Mouse (Mus musculus) NIH3T3 (cell line): ENCODE data around the gene Tbc1d19.

Experiments used
- DNase-seq: peaks from one replicate; pipeline ENCODE4 v3.0.0-alpha.2; 2012; ENCODE audit warnings: low read depth

Tbc1d19 gene

DNA sequence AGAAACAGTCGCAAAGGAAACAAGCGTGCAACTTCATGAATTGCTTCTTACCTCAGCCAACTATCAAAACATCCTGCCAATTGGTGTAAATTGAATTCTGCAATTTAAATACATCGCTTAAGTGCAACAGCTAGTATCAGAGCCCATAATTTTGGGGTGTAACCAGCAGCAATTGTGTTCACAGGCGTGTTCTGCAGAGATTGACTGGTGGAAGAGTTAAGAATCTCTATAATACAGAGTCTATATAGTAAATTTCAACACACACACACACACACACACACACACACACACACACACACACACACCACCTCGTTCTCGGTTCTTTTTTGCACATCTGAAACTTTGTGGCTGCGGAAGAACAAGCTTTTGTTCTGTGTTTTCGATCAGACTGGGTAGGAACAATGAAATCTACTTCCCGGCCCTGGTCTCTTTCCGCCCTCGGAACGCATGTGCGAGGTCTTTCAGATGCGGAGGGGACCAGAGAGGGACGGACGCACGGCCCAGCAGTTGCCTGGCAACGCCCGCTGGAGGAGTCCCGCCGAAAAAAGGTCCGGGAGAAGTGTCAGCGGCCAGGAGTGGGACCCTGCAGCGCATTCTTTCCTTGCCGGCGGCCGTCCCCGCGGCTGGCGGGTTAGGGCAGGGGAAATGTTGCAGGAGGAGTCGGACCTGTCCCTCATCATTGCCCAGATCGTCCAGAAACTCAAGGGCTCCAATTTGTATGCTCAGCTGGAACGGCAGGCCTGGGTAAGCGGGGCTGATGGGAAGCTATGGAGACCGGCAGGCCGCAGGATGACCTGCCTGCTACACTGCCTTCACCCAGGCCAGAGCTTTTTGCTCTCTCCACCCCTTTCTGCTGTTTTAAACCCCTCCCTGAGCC is at the start of gene Tbc1d19:
Tbc1d19 (plus strand) TSS at position 492 of the 877 bp plus-strand sequence.
- DNase-seq: peak; percentile 92

- no peak for DNase-seq
Observed at GRCm38 (mm10) chr5:53759912-53760311, 49.5 kb upstream of the Tbc1d19 start.

DNA sequence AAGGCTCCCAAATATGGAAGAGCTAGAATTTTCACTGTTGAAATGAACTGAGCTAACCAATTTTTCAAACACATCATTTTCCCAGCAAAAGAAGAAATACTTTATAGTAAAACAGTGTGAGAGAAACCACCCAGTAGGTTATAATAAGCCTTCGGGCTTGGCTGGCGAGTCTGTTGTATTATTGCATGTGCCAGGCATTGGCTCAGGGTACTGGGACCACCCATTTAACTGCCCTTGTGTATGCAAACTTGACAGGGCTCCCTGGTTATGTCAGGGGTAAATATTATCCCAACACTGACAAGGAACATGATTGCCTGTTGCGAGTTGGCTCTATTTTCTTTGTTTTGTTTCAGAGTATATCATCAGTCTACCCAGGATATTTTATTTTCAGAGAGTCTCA is 48.5 kb upstream of the Tbc1d19 start:
- no peak for DNase-seq

- no peak for DNase-seq
Observed at GRCm38 (mm10) chr5:53761346-53761745, 48.1 kb upstream of the Tbc1d19 start.

DNA sequence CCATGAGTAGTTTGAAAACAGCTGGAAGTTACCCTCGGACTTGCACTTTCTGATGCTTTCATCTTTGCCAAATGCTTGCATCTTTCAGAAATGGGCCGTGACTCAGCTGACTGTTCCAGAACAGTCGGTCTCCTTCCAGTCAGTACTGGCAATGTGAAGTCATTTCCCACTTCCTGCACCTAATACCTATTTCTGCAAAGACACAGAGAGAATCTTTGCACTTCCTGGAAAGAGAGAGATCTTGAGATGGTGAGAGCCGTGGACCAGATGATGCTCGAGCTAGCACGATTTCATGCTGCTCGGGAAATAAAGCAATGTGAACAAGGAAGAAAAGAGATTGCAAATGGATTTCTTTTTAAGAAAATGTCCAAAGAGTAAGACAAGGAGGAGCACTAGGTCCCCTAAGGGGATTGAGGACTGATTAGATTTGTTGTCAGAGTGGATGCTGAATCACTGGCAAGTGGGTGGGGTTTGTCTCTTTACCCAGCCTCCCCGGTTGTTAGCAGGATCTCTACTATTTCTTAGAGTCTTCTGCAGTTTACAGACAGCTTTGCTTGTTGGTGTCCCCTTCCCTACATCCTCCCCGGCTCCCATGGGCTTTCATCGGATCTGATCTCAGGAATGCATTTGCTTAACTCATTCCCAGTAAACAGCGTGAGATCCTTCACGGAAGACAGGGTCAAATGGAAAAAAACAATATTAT is 24.4 kb upstream of the Tbc1d19 start:
- DNase-seq: peak; percentile 12

DNA sequence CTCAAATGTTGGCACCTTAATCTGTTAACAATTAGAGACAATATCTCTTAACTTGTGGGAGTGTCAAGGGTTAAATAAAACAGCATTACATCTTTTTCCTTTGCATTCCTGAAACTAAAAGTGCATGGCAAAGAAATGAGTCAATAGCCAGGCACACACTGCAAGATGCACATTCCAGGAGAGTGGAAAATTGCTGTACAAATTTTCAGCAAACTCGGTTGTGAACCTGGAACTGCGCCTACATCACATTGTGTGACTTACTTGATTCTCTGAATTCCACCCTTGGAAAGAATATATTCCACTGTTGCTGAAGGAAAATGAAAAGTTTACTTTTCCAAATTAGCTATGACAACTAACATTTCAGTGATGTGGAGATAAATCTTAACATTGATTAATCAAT is 8.0 kb upstream of the Tbc1d19 start:
- DNase-seq: peak; percentile 64

GRCm38 (mm10) chr5:53819711-53820110 is 10.3 kb downstream of the Tbc1d19 start:
- no peak for DNase-seq

GRCm38 (mm10) chr5:53825886-53826285 is 16.5 kb downstream of the Tbc1d19 start:
- no peak for DNase-seq

GRCm38 (mm10) chr5:53834489-53834888 is 25.1 kb downstream of the Tbc1d19 start:
- no peak for DNase-seq

- no peak for DNase-seq
Observed at GRCm38 (mm10) chr5:53841256-53841655, 31.9 kb downstream of the Tbc1d19 start.

DNA sequence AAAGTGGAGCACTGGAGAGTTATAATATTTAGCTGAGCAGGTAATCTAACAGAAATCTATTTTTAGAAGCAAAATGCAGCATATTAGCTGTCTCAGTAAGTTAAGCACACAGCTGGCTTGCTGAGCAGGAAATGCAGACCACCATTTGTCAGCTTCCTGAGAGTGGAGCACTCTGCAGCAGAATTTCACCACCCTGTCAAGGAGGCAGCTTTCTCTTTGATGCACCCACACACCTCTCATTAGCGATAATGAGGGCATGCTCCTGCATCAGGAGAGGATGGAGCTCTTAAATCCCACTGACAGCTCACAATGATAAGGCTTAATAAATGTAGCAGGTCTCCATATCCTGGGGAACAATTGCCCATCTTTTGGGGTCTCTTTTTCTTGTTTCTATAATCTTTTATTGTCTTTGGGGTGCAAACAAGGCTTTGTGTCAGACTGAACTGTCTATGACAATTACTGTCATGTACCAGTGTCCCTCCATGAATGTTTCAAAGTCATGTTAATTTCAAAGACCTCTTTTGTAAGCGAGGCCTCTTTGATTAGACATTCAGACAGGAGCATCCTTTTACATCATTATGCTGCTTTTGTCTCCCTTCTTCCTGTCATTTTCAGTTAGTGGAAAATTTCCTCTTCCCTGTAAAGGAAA is 39.0 kb downstream of the Tbc1d19 start:
- no peak for DNase-seq

DNA sequence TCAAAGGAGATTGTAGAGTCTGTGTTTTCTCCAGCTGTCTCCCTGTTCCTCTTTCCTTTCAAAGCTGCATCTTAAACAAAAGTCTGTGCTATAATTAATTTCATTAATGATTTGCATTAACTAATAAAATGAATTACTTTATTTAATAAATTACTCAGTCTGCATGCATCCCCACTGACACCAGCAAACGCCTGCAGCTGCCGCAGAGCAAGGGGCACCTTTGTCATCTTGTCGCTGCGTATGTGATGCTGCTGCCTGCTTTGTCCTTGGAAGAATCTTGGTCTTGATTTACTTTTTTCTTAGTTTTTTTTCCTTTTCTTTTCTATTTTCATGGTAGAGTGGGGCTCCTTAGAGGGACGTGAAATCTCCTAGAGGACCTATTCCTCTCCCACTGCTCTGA is 43.2 kb downstream of the Tbc1d19 start:
- DNase-seq: no peak

DNA sequence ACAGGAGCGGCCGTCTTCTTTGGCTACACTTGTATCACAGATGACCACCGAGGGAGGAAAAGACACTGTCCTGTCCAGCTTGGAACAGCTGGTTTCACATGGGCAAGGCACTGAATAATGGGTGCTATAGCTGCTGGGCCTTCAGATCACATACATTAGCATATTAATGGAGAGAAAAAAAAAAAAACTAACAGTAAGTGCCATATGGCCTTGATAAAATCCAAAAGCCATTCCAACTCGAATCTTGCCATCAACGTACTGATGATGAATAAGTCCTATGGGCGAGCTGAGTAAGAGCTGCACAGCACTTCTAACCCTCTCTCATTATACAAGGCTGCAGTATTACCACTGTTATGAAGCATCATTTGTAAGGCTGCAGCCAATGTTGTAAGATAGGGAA is 45.2 kb downstream of the Tbc1d19 start:
- no peak for DNase-seq

GRCm38 (mm10) chr5:53856011-53856410 is 46.6 kb downstream of the Tbc1d19 start:
- DNase-seq: no peak

GRCm38 (mm10) chr5:53865146-53865545 is 55.7 kb downstream of the Tbc1d19 start:
- no peak for DNase-seq

GRCm38 (mm10) chr5:53865991-53866390 is 56.6 kb downstream of the Tbc1d19 start:
- DNase-seq: no peak

DNA sequence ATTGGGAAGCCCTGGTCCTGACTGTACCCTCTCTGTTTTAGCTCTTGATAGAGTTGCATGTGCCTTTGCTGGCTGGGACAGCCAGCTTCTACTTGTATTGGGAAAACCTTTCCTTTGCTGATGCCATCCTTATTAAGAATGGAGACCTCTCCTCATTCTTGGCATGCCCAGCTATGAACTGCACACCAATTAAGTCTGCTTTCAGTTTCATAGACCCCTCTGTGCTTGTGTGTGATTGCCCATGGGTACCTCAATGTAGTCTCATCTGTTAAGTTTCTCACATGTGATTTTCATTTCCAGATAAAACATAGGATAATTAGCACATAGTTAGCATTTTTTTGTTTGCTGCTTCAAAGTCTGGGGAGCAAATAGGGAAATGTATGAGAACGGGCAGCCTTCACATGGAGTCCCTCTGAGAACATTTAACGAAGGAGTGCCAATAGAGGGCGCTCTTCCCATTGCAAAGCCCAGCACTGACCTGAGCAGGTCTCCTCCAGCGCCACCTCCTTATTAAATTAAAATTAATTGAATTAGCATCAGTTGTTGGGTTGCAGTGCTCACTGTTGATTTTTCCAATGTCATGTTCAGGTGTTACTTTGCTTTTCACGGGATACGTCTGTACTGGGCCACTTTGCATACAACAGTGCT is 62.4 kb downstream of the Tbc1d19 start:
- peak; percentile 83 for DNase-seq

DNA sequence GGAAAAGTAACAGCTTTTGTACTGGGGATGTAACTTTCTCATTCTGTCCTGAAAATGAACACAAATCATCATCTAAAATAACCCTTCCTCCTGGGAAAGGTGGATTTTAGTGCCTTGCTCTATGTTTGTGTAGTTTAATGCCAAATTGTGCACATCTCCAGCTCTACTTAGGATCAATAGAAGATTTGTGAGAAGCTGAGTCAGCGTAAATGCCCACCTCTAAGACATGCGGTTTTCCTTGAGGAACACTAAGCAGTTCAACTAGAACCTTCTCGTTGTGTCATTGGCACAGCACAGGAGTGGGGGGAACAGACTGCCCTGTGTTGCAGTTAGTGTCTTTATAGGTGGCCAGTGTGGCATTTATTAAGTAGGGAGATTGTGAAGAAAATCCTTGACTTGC is 65.6 kb downstream of the Tbc1d19 start:
- DNase-seq: no peak

DNA sequence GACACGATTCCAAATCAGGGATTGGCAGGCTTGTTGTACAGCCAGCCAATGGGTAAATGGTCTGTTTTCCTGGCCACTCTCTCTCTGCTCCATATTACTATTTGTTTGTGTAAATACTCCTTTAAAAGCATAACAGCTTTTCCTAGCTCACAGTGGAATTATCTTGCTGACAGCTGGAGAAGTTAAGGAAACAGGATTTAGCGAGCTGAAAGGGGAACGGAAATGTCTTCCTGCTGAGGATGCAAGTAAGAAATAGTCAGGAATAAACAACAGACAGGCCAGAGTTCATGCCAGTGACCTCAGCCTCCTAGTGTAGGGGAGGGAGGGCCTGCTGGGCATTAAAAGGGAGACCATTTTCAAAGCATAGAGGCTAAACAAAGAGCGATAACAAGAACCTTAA is 71.3 kb downstream of the Tbc1d19 start:
- no peak for DNase-seq

- DNase-seq: peak; percentile 58
Observed at GRCm38 (mm10) chr5:53881381-53881990, 72.1 kb downstream of the Tbc1d19 start.

- DNase-seq: no peak
Observed at GRCm38 (mm10) chr5:53901406-53901805, 92.0 kb downstream of the Tbc1d19 start.

DNA sequence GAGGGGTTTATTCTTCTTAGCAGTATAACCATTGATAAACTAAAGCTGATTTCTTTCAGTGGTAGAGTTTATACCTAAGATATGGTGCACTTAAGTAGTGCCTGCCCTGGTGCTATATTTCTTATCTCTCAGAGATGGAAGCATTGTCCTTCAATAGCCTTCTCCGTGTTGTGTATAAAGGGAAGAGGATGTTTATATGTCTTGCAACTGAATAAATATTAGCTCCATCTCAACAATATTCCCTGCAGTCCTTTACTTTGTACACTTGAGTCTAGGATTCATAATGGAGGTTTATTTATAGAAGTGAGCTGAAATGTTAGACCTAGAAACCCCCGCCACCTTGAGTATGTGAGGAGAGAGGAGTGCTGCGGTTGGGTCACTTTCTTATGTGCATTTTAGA is 93.4 kb downstream of the Tbc1d19 start:
- DNase-seq: no peak
